10 mouse cellular contexts compared by ENCODE assay signal in genomic region chr5:138275216-138276050, GRCm38 (mm10). TPM values are rescaled to one million over a fixed set of nuclear protein-coding genes. Genes with fewer than 3 reads are reported as not detected.
DNase-seq lines count a peak whose midpoint lies in the region; ATAC-seq lines count a peak whose summit lies in the region.
"Had no signal": no experiment of that assay in that cellular context is flagged by ENCODE, and none has a peak within 500 bp of the region (broad histone marks: within the 10 kb centered on the region; RNA-seq: fewer than 3 reads in every experiment).

No protein-coding gene starts in this region.

- 41% methylated on average over 41 of the region's 41 CpGs for WGBS in heart, embryonic 16.5 days
- WGBS in forebrain, embryonic 15.5 days, result 13% methylated on average over 41 of the region's 41 CpGs

- no peak overlapping the region for H3K27ac ChIP-seq in heart, embryonic 16.5 days (ENCODE audit: low read length)
- no peak overlapping the region for H3K27ac ChIP-seq in forebrain, embryonic 15.5 days (replicated peaks)
- H3K27ac ChIP-seq: liver, embryonic 14.5 days had no signal

- H3K9ac ChIP-seq in heart, embryonic 16.5 days (ENCODE audit: low read length), result peak overlapping the region; percentile 54; the same call in 1 of the 2 replicates
- peak overlapping the region; percentile 48 for H3K9ac ChIP-seq in forebrain, embryonic 15.5 days (replicated peaks)
- H3K9ac ChIP-seq: liver, embryonic 14.5 days had no signal

- no peak for ATAC-seq in heart, embryonic 16.5 days (replicated peaks; ENCODE audit: extremely low read depth, insufficient read depth, low FRiP score)
- no peak for ATAC-seq in forebrain, embryonic 15.5 days (replicated peaks)
- no peak for ATAC-seq in megakaryocyte progenitor cell, adult 5-6 weeks (replicated peaks; ENCODE audit: poor library complexity)

- H3K4me1 ChIP-seq in heart, embryonic 16.5 days (ENCODE audit: control insufficient read depth, insufficient read depth, low read length), result peaks cover 6% of the 10 kb centered on the region
- H3K4me1 ChIP-seq in forebrain, embryonic 15.5 days, result peaks cover 66% of the 10 kb centered on the region

- peak overlapping the region; percentile 62 for H3K4me2 ChIP-seq in heart, embryonic 16.5 days (ENCODE audit: low read depth, low read length)
- peak overlapping the region; percentile 65 for H3K4me2 ChIP-seq in forebrain, embryonic 15.5 days (replicated peaks)

- DNase-seq in heart, adult 9 months (ENCODE audit: low spot score in 2 of 2), result no peak
- DNase-seq in kidney, postnatal 25 days, result peak; percentile 52 to 80
- peak; percentile 46 for DNase-seq in retina, postnatal 1 day
- DNase-seq in adrenal gland, adult 2 months, result no peak
- DNase-seq in cerebellum, adult 18-20 months, result no peak
- DNase-seq: cerebellum, adult 9-11 months had no signal

- H3K27me3 ChIP-seq in heart, embryonic 16.5 days (ENCODE audit: control insufficient read depth, insufficient read depth, low read length), result peaks cover 10% of the 10 kb centered on the region
- no peaks in the 10 kb centered on the region for H3K27me3 ChIP-seq in forebrain, embryonic 15.5 days

- H3K4me3 ChIP-seq in heart, embryonic 16.5 days (ENCODE audit: low read length), result peak overlapping the region; percentile 35
- peak overlapping the region; percentile 40 for H3K4me3 ChIP-seq in forebrain, embryonic 15.5 days

- no peaks in the 10 kb centered on the region for H3K36me3 ChIP-seq in heart, embryonic 16.5 days (ENCODE audit: control insufficient read depth, insufficient read depth)
- peaks cover 9% of the 10 kb centered on the region for H3K36me3 ChIP-seq in forebrain, embryonic 15.5 days

- peaks cover 2% of the 10 kb centered on the region for H3K9me3 ChIP-seq in heart, embryonic 16.5 days (replicated peaks; ENCODE audit: control insufficient read depth, low read length)
- no peaks in the 10 kb centered on the region for H3K9me3 ChIP-seq in forebrain, embryonic 15.5 days

RNA-seq across cellular contexts. Expression of gene Gal3st4, which starts 2.8 kb away (rescaled TPM):
- 0.45 and 0.65 TPM in 2 replicates for polyA plus RNA-seq in heart, embryonic 16.5 days (2015; fragmentation: Nextera tagmentation; extraction: Ambion mirVana)
- 1.6 and 2.1 TPM in 2 replicates for polyA plus RNA-seq in forebrain, embryonic 15.5 days (2015; fragmentation: Nextera tagmentation; extraction: Ambion mirVana)
- total RNA-seq in adrenal gland, adult 2 months (2021), result under 1 TPM; 0.12 to 0.28 TPM
- polyA plus RNA-seq in adrenal gland, adult 2 months (2012; rRNA removed), result 0.07 TPM in 2 replicates
- not detected in 2 replicates for total RNA-seq in megakaryocyte progenitor cell, adult 5-6 weeks (2015)
- total RNA-seq in megakaryocyte progenitor cell, adult 5-6 weeks (2017), result 0.12 and 0.30 TPM in 2 replicates

RNA-seq across cellular contexts. Expression of gene Gm43720, which starts 4.3 kb away (rescaled TPM):
- polyA plus RNA-seq in heart, embryonic 16.5 days (2015; fragmentation: Nextera tagmentation; extraction: Ambion mirVana), result 0.09 and 0.10 TPM in 2 replicates
- polyA plus RNA-seq in forebrain, embryonic 15.5 days (2015; fragmentation: Nextera tagmentation; extraction: Ambion mirVana), result 0.04 and 0.09 TPM in 2 replicates
- not detected for total RNA-seq in adrenal gland, adult 2 months (2021)
- polyA plus RNA-seq in adrenal gland, adult 2 months (2012; rRNA removed), result not detected in 2 replicates
- total RNA-seq in megakaryocyte progenitor cell, adult 5-6 weeks (2015), result not detected in 2 replicates
- not detected in 2 replicates for total RNA-seq in megakaryocyte progenitor cell, adult 5-6 weeks (2017)

RNA-seq across cellular contexts. Expression of gene Gpc2, which starts 4.4 kb away (rescaled TPM):
- polyA plus RNA-seq in heart, embryonic 16.5 days (2015; fragmentation: Nextera tagmentation; extraction: Ambion mirVana), result 5.7 and 7.7 TPM in 2 replicates
- 177 and 189 TPM in 2 replicates for polyA plus RNA-seq in forebrain, embryonic 15.5 days (2015; fragmentation: Nextera tagmentation; extraction: Ambion mirVana)
- total RNA-seq in adrenal gland, adult 2 months (2021), result under 1 TPM; 0.35 to 0.63 TPM
- 2.3 and 3.1 TPM in 2 replicates for polyA plus RNA-seq in adrenal gland, adult 2 months (2012; rRNA removed)
- 1.2 and 2.0 TPM in 2 replicates for total RNA-seq in megakaryocyte progenitor cell, adult 5-6 weeks (2015)
- total RNA-seq in megakaryocyte progenitor cell, adult 5-6 weeks (2017), result 3.2 and 3.9 TPM in 2 replicates

RNA-seq across cellular contexts. Expression of gene Stag3, which starts 4.6 kb away (rescaled TPM):
- 2.0 and 2.2 TPM in 2 replicates for polyA plus RNA-seq in heart, embryonic 16.5 days (2015; fragmentation: Nextera tagmentation; extraction: Ambion mirVana)
- polyA plus RNA-seq in forebrain, embryonic 15.5 days (2015; fragmentation: Nextera tagmentation; extraction: Ambion mirVana), result 4.4 and 4.6 TPM in 2 replicates
- total RNA-seq in adrenal gland, adult 2 months (2021), result under 1 TPM in 1 of 2 experiments, not detected in 1; 0.06 TPM
- polyA plus RNA-seq in adrenal gland, adult 2 months (2012; rRNA removed), result 0.68 TPM in 1 of 2 replicates, not detected in the other
- total RNA-seq in megakaryocyte progenitor cell, adult 5-6 weeks (2015), result 15.7 and 20.2 TPM in 2 replicates
- 9.3 and 22.2 TPM in 2 replicates for total RNA-seq in megakaryocyte progenitor cell, adult 5-6 weeks (2017)

RNA-seq across cellular contexts. Expression of gene BC037034, which starts 11.6 kb away (rescaled TPM):
- 2.2 and 3.0 TPM in 2 replicates for polyA plus RNA-seq in heart, embryonic 16.5 days (2015; fragmentation: Nextera tagmentation; extraction: Ambion mirVana)
- polyA plus RNA-seq in forebrain, embryonic 15.5 days (2015; fragmentation: Nextera tagmentation; extraction: Ambion mirVana), result 12.9 and 14.0 TPM in 2 replicates
- 10 to 100 TPM; 24.3 to 28.4 TPM for total RNA-seq in adrenal gland, adult 2 months (2021)
- 93.4 and 115 TPM in 2 replicates for polyA plus RNA-seq in adrenal gland, adult 2 months (2012; rRNA removed)
- total RNA-seq in megakaryocyte progenitor cell, adult 5-6 weeks (2015), result 35.7 and 44.1 TPM in 2 replicates
- 44.1 and 46.7 TPM in 2 replicates for total RNA-seq in megakaryocyte progenitor cell, adult 5-6 weeks (2017)

Comparison
In these comparisons a context has a peak if more than half of its experiments do, and no peak if none do; other contexts are left out.
1. DNase-seq: peak in kidney, postnatal 25 days (2 of 2) and retina, postnatal 1 day (single experiment); none in heart, adult 9 months (0 of 2), adrenal gland, adult 2 months (single experiment) and cerebellum, adult 18-20 months (0 of 2).
2. RNA of gene Gpc2, which starts 4.4 kb away (polyA plus RNA-seq): 177 to 189 TPM in forebrain, embryonic 15.5 days; 5.7 to 7.7 TPM in heart, embryonic 16.5 days and 2.3 to 3.1 TPM in adrenal gland, adult 2 months; every median in the first group is over 10 times any median in the second.